Mouse (Mus musculus): ENCODE results near the gene B830017H08Rik.

B830017H08Rik gene

DNA sequence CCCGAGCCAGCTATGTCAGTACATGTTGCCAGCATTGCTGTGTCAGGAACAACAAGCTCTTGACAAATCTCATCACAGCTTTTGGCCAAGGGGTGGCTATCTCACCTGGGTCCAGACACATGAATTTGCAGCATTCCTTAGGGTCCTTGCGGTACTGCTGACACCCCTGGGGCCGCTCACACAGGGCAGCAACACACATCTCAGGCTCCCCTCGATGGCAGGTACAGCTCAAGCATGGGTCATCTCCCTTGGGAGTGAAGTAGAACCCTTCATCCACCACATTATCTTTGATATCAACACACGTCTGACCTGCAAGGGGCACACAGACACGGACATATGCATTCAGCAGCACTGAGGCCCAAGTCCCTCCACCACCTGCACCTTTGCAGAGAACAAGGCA is 16.6 kb downstream of the B830017H08Rik start:
- DNase-seq (ENCODE audit: low read depth, low spot score): no peak

DNA sequence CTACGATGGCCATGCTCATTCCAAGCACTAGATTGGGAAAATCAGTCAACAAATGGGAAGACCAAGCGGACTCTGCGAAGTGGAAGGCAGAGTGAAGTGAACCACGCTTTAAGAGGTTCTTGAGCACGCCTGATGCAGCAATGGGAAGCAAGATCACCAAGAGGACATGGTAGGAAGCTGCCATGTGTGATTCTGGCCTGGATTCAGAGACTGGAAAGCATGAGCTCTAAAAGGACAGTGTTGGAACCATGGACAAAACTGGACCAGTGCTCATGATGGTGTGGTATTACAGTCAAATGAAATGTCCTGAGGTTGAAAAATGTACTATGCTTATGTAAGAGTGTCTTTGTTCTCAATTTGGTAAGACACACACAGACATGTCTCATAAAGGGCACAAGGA is 18.4 kb downstream of the B830017H08Rik start:
- no peak for DNase-seq (ENCODE audit: low read depth, low spot score)

DNA sequence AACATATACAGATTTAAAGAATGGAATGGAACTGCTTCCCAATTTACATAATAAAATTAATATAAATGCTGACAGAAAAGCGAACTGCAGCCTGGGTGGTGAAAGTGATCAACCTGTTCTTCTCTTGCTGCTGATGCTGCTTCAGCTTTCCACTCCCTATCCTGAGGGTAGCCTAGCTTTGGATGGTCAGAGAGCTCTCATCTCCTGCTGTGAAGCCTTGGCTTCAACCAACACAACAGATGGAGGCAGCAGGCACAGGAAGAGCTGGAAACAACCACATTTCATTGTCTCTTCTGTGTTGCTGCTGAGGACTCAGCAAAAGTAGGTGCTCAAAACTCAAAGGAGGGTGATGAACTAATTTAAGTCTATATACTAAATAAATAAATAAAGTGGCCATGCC is 18.9 kb downstream of the B830017H08Rik start:
- no peak for DNase-seq (ENCODE audit: low read depth, low spot score)

DNA sequence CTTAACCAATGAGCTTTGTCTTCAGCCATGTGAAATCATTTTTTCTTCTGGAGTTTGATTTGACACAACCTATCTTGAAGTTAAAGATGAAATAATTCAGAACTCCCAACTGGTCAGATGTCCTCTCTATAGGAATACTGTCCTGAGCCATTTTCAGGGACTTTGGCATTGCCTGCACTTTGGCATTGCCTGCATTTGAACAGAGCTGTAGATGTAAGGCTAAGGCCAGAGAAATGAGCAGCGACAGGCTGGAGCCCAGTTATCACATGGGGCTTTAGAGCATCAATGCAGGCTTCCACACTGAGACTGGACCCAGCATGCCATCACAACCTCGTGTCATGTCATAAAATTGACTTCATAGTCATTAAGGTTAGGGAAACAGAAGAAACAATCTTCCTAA is 20.3 kb downstream of the B830017H08Rik start:
- no peak for DNase-seq (ENCODE audit: low read depth, low spot score)

DNA sequence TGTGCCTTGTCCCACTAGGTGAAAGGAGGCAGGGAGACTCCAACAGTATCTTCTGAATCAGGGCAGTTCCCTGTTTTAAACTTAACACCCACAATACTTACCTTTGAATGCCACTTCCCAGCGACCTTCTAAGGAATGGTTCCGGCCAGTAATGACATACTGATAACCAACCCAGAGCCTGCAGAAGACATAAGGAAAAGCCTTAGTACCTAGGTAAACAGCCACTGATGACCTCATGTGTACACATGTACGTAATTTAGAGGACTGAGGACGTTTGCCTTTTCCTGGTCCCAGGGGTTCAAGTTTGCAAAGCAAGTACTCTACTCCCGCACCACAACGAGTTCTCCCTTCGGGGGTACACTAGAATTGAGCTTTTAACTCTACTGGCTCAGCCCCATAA is 24.2 kb downstream of the B830017H08Rik start:
- no peak for DNase-seq (ENCODE audit: low read depth, low spot score)

GRCm38 (mm10) chr16:17858592-17858991 is 25.7 kb downstream of the B830017H08Rik start:
- DNase-seq (ENCODE audit: low read depth, low spot score): no peak

DNA sequence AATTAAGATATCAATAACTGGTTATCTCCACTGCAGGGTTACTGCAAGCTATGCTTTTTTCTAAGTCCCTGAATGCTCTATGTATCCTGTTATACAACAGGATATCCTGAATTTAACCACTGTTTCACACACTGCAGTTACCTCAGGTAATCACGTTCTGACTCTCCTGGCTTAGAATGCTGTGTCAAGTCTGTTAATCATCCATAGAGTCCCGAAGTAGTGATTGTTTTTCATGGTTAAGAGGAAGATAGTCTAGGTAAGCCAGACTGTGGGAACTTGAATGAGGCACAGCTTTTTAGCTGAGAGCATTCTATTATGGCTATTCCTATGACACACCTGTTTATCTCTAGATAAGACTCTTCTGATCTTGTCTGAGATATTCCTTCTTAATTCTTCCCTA is 32.4 kb downstream of the B830017H08Rik start:
- DNase-seq (ENCODE audit: low read depth, low spot score): no peak

DNA sequence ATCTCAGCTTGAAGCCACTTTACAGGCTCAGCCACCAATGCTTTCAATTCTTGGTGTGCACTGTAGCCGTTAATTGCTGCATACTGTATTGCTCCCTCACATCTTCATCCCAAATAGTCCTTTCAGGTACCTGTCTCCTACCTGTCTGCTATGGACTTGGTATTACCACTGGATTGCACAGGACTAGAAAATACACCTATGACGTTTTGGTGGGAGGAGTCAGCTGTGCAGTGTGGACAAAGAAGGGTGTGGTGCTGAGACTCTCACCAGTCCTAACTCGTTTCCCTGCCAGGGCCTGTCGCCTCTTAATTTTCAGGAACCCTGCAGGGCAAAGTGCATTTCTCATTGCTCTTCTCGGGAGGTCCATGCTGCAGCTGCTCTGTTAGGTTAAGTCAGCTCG is 32.8 kb downstream of the B830017H08Rik start:
- DNase-seq (ENCODE audit: low read depth, low spot score): no peak

GRCm38 (mm10) chr16:17871248-17871647 is 38.3 kb downstream of the B830017H08Rik start:
- DNase-seq (ENCODE audit: low read depth, low spot score): no peak

DNA sequence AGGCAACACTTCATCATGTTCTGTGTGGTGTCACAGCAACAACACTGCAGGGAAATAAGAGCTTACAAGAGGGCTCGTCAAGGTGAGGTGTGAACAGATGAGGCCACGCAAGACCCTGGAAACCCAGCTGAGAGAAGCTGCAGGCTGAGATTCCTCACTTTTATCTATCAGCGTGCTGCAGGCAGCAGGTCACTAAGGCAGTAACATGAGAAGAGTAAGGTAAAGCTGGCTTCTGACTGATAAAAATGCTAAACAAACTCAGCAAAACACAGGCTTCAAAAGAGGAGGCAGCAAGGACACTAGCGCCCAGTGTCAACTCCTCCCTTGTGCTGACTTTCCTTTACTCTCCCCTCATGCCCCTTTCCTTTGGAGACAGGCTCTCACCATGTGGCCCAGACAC is 40.1 kb downstream of the B830017H08Rik start:
- DNase-seq (ENCODE audit: low read depth, low spot score): no peak

GRCm38 (mm10) chr16:17875174-17875573 is 42.3 kb downstream of the B830017H08Rik start:
- no peak for DNase-seq (ENCODE audit: low read depth, low spot score)

DNA sequence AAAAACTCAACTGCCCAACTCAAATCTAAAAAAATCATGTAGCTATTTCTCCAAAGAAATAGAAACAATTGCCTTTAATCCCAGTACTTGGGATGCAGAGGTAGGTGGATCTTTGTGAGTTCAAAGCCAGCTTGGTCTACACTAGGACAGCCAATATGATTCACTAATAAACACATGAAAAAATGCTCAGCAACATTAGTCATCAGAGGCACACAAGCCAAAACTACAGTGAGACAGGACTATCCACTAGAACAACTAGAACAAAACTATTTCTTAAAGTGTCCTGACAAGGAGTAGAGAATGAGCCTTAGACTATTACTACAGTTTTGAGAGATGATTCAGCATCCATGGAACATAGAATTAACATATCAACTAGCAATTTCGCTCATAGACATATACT is 43.2 kb downstream of the B830017H08Rik start:
- DNase-seq (ENCODE audit: low read depth, low spot score): no peak

- DNase-seq (ENCODE audit: low read depth, low spot score): no peak
Observed at GRCm38 (mm10) chr16:17879571-17879970, 46.6 kb downstream of the B830017H08Rik start.

- DNase-seq (ENCODE audit: low read depth, low spot score): no peak
Observed at GRCm38 (mm10) chr16:17882196-17882595, 49.3 kb downstream of the B830017H08Rik start.

- DNase-seq (ENCODE audit: low read depth, low spot score): no peak
Observed at GRCm38 (mm10) chr16:17884116-17884515, 51.2 kb downstream of the B830017H08Rik start.
